Mouse (Mus musculus): Measurements from ENCODE around the gene Cd3eap. TPM values are rescaled to one million over a fixed set of nuclear protein-coding genes. Genes with fewer than 3 reads are reported as not detected.

Gene Cd3eap
- 6.2 to 8.3 TPM (median 7.5 TPM) in 4 replicates for total RNA-seq (2023; ENCODE audit: inconsistent age)

DNA sequence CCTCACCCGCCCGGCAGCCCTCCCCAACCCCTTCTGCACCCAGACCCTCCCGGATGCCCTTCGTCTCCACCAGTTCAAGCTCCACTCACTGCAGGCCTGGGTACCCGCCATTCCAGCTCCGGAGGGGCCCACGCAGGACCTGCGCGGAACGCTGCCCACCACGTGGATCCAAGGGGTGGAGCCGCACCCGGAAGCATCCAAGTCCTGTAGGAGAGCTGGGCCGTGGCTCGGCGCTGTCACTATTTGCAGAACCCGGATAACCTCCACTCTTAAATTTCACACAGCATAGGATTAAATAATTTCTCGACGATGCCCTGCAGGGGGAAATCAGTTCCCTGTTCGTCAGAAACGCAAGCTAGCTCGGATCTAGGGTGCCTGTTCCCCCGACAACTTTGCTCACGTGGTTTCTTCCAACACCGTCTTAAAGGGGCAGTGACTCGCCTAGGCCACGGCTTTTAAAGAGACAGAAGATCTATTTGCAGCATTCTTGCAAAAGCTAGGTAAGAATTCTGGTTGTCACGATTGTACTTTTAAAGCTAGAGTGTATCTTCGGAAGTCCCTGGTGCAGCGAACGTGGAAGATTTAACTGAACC is at the start of gene Cd3eap, which contains the start of gene Ppp1r13l:
Gene Cd3eap (minus strand): TSS at position 185 of the 593 bp plus-strand sequence.
Gene Ppp1r13l (plus strand): TSS at position 451 of the 593 bp plus-strand sequence.

DNA sequence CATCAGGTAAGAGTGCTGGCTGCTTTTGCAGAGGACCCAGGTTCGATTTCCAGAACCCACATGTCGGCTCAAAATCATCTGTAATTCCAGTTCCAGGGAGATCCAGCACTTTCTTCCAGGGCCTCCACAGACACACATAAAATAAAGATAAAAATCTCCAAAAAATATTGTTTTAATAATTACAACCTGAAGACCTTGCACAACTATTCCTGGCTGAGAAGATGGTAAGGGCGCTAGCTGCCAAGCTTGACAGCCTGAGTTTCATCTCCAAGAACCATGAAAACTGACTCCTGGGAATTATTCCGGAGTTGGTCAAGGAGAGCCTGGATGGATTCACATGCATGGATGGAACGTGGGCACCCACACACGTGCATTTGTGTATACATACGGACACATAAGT is 45.2 kb upstream of the Cd3eap start, which contains the start of gene Ckm:
Gene Ckm (plus strand): TSS at position 301 of the 400 bp plus-strand sequence.

DNA sequence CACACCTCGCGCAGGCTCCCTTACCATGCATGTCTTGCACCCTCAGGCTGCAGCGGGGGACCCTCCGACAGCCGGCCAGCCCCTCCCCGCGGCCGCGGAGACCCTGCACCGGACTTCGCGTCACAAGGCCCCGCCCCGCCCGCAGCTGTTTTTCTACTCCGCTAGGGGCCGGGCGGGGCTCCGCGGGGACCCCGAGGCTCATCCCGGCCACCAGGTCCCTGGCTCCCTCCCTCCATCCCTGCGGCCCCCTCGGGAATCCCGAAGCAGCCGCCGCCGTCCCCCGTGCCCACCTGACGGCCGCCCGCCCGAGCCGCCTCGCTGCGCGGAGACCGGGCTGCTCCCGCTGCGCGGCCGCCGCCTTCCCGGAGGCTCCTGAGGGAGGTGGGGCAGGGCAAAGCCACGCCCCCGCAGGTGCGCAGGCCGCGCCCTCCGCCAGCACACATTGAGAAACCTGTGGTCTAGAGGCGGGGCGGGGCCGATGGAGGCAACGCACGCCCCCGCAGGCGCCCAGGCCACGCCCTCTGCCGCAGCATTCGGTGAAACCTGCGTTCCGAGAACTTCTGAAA is 44.5 kb upstream of the Cd3eap start, which contains the start of gene Klc3:
Gene Klc3 (minus strand): TSS at position 374 of the 566 bp plus-strand sequence.

DNA sequence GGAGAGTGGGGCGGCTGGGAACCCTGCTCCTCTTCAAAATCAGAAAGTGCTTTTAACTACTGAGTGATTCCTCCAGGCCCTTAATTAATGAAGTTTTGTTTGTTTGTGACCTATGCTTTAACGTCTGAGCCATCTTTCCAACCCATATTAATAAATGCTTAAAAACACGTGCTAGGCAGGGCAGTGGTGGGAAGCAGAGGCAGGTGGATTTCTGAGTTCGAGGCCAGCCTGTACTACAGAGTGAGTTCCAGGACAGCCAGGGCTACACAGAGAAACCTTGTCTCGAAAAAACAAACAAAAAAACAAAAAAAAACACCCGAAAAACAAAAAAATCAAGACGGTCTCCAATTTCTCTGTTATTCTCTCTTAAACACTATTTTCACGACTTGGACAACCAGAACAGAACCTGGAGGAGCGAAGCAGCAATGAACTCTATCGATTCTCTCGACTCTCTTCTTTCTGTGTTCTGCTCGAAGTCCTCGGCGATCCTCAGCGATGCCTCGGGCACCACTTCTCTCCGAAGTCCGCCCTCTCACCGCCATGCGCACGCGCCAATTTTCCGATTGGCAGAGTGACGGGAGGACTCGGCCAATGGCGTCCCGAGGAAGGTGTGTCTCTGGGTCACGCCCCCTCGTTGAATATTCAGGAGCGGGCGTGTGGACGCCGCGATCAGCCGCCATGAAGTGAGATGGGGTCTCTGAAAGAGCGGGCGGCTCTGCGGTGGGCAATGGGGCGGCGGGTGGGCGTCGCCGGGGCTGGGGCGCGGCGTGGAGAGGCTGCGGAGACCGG is 22.3 kb upstream of the Cd3eap start, which contains the start of gene Ercc2:
Gene Ercc2 (plus strand): TSS at position 634 of the 789 bp plus-strand sequence.

DNA sequence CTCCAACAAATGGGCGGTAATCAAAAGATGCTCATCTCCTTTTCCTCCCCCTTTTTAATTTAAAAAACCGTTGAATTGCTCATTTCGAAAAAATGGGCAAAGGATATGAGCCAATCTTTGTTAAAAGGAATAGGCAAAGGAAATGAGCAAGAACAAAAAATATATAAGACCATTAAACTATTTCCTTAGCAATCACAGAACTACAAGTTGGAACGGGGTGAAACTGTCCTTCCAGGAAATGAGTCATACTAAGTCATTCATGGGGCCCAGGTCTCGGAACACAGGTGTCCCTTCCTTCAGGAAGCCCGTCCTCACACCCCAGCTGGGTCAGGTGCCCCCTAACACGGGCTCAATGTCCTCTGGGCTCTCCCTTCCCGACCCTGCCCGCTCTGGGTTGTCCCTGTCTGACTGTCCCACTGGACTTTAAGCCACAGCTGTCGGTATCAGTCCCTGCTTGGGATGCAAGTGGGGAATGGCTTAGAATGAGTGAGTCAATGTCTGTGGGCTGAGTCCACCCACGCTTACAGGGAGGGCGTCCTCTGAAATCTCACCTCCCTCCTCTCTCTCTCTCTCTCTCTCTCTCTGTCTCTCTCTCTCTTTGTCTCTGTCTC is 14.9 kb downstream of the Cd3eap start, which contains the start of gene Ercc1:
Gene Ercc1 (plus strand): TSS at position 542 of the 611 bp plus-strand sequence.

DNA sequence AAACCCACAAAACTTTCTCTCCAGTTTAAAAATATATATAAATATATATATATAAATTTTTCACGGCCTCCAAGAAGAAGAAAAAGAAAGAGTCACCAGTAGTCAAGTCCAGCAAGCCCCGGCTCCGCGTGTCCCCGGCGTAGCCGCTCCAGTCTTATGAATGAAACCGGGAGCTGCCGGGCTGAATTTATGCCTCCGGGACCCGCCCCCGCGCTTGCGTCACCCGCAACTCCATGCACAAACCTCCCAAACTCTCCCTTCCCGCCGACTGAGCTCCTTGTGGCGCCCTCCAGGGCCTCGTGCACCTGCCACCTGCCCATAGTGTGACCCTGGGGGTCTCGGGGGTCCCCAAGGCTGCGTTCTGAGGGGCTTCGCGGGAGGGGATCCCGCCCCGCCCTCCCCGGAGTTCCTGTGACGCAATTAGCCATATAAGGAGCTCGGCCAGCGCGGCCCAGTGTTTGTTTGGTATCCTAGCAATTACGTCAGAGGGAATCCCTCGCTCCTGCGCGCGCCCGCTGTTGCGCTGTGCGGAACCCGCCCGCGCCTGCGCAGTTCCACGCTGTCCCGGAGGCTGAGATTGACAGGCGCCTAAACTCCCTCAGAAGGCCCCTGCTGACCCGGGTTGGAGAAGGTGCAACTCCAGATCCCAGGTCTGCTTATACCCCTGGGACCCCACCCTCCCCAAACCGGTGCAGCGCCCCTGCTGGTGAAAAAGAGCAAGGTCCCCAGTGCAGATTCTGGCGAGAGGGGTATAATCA is 49.2 kb downstream of the Cd3eap start, which contains the start of gene Fosb:
Gene Fosb (minus strand): TSS at position 168 of the 758 bp plus-strand sequence.

Other genes starting within 250 kb of the Cd3eap start
- gene Gm4969, start 241.1 kb downstream of the Cd3eap start, total RNA-seq (2023; ENCODE audit: inconsistent age), result 0.12 TPM in 1 of 4 replicates, not detected in the others
- 25.7 to 28.5 TPM (median 26.6 TPM) in 4 replicates for gene Fbxo46, start 239.6 kb downstream of the Cd3eap start, total RNA-seq (2023; ENCODE audit: inconsistent age)
- gene Qpctl, start 210.2 kb downstream of the Cd3eap start, total RNA-seq (2023; ENCODE audit: inconsistent age), result 10.1 to 12.4 TPM (median 10.5 TPM) in 4 replicates
- gene Snrpd2, start 209.8 kb downstream of the Cd3eap start, total RNA-seq (2023; ENCODE audit: inconsistent age), result 91.1 to 103 TPM (median 97.6 TPM) in 4 replicates
- gene Gipr, start 193.4 kb downstream of the Cd3eap start, total RNA-seq (2023; ENCODE audit: inconsistent age), result not detected in 4 replicates
- gene Eml2, start 183.1 kb downstream of the Cd3eap start, total RNA-seq (2023; ENCODE audit: inconsistent age), result 20.8 to 29.3 TPM (median 27.0 TPM) in 4 replicates
- 0.16 TPM in 1 of 4 replicates, not detected in the others for gene Gpr4, start 146.9 kb downstream of the Cd3eap start, total RNA-seq (2023; ENCODE audit: inconsistent age)
- 46.7 to 54.6 TPM (median 48.7 TPM) in 4 replicates for gene Opa3, start 131.1 kb downstream of the Cd3eap start, total RNA-seq (2023; ENCODE audit: inconsistent age)
- gene Vasp, start 87.7 kb downstream of the Cd3eap start, total RNA-seq (2023; ENCODE audit: inconsistent age), result 349 to 378 TPM (median 355 TPM) in 4 replicates
- gene Ppm1n, start 79.4 kb downstream of the Cd3eap start, total RNA-seq (2023; ENCODE audit: inconsistent age), result 0.64 TPM in 1 of 4 replicates, not detected in the others
- 0.24 TPM in 1 of 4 replicates, not detected in the others for gene Rtn2, start 76.9 kb downstream of the Cd3eap start, total RNA-seq (2023; ENCODE audit: inconsistent age)
- gene Fosb, start 49.4 kb downstream of the Cd3eap start, total RNA-seq (2023; ENCODE audit: inconsistent age), result 2,334 to 3,047 TPM (median 2,835 TPM) in 4 replicates
- 66.5 to 73.8 TPM (median 68.8 TPM) in 4 replicates for gene Ercc1, start 14.7 kb downstream of the Cd3eap start, total RNA-seq (2023; ENCODE audit: inconsistent age)
- gene Ppp1r13l, start 266 bp upstream of the Cd3eap start, total RNA-seq (2023; ENCODE audit: inconsistent age), result 0.54 to 2.1 TPM (median 0.86 TPM) in 4 replicates
- gene Ercc2, start 22.5 kb upstream of the Cd3eap start, total RNA-seq (2023; ENCODE audit: inconsistent age), result 66.6 to 74.4 TPM (median 69.9 TPM) in 4 replicates
- 1.8 to 4.2 TPM (median 2.4 TPM) in 4 replicates for gene Klc3, start 44.6 kb upstream of the Cd3eap start, total RNA-seq (2023; ENCODE audit: inconsistent age)
- 0.42 TPM in 1 of 4 replicates, not detected in the others for gene Ckm, start 45.3 kb upstream of the Cd3eap start, total RNA-seq (2023; ENCODE audit: inconsistent age)
- gene Mark4, start 99.3 kb upstream of the Cd3eap start, total RNA-seq (2023; ENCODE audit: inconsistent age), result 25.7 to 29.5 TPM (median 27.5 TPM) in 4 replicates
- gene Exoc3l2, start 103.8 kb upstream of the Cd3eap start, total RNA-seq (2023; ENCODE audit: inconsistent age), result not detected in 4 replicates
- 4.9 to 6.9 TPM (median 6.1 TPM) in 4 replicates for gene Bloc1s3, start 148.9 kb upstream of the Cd3eap start, total RNA-seq (2023; ENCODE audit: inconsistent age)
- gene Trappc6a, start 148.9 kb upstream of the Cd3eap start, total RNA-seq (2023; ENCODE audit: inconsistent age), result 25.7 to 35.6 TPM (median 30.6 TPM) in 4 replicates
- 0.39 to 0.57 TPM (median 0.42 TPM) in 3 of 4 replicates, not detected in the other for gene Nkpd1, start 158.4 kb upstream of the Cd3eap start, total RNA-seq (2023; ENCODE audit: inconsistent age)
- 50.2 to 62.6 TPM (median 55.2 TPM) in 4 replicates for gene Ppp1r37, start 203.6 kb upstream of the Cd3eap start, total RNA-seq (2023; ENCODE audit: inconsistent age)
- gene Zfp296, start 217.8 kb upstream of the Cd3eap start, total RNA-seq (2023; ENCODE audit: inconsistent age), result 11.5 to 13.5 TPM (median 12.6 TPM) in 4 replicates
- gene Gemin7, start 218.1 kb upstream of the Cd3eap start, total RNA-seq (2023; ENCODE audit: inconsistent age), result 75.7 to 86.9 TPM (median 84.1 TPM) in 4 replicates
- gene Clasrp, start 245.0 kb upstream of the Cd3eap start, total RNA-seq (2023; ENCODE audit: inconsistent age), result 100 to 118 TPM (median 109 TPM) in 4 replicates

Data from B cell, adult (primary cell).